Mouse (Mus musculus): ENCODE data around the gene Kcnd2. TPM values are rescaled to one million over a fixed set of nuclear protein-coding genes. Genes with fewer than 3 reads are reported as not detected.
A peak's percentile ranks its signal among the peaks of the same experiment; 100 is the strongest.

Gene Kcnd2
- polyA plus RNA-seq, 1 experiment from 2014 or later: 1.2 TPM

DNA sequence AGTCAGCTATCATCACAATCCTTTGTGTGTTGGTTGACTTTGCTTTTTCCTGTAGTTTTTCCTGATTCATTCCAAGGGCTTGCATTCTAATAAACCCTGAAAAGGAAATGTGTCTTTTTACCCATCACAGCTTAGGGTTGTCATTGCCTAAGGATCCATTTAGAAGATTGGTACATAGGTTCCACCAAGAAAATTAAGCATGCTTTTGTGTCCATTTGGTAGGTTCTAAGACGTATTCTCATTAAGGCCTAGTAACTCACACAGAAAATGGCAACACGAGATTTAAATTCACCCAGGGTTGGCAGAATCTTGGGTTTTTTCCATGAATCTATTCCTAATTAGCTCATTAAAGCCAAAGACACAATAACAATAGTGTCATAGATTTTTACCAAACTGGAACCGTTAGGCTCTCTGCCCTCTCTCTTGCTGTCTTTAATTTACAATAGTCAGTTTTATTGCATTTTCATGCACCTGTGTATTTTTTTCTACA is 477.6 kb downstream of the Kcnd2 start:
- no peak overlapping the region for H3K4me2 ChIP-seq
- H3K9ac ChIP-seq (ENCODE audit: low read length): no peak overlapping the region
- H3K9me3 ChIP-seq (ENCODE audit: control insufficient read depth, low read length): no peaks in the 10 kb centered on the region
- DNase-seq (ENCODE audit: low spot score, missing footprints) (no peak), ATAC-seq (ENCODE audit: low FRiP score) (no peak)
- no peak overlapping the region for H3K27ac ChIP-seq (ENCODE audit: low read depth, low read length)
- WGBS: 86% methylated on average over 3 of the region's 3 CpGs
- H3K4me3 ChIP-seq (ENCODE audit: low read depth, low read length): no peak overlapping the region
- no peaks in the 10 kb centered on the region for H3K27me3 ChIP-seq (ENCODE audit: control insufficient read depth, insufficient read depth, low read length)
- H3K4me1 ChIP-seq (ENCODE audit: control insufficient read depth, insufficient read depth, low read length): no peaks in the 10 kb centered on the region
- no peaks in the 10 kb centered on the region for H3K36me3 ChIP-seq (ENCODE audit: control insufficient read depth, insufficient read depth, low read length)

DNA sequence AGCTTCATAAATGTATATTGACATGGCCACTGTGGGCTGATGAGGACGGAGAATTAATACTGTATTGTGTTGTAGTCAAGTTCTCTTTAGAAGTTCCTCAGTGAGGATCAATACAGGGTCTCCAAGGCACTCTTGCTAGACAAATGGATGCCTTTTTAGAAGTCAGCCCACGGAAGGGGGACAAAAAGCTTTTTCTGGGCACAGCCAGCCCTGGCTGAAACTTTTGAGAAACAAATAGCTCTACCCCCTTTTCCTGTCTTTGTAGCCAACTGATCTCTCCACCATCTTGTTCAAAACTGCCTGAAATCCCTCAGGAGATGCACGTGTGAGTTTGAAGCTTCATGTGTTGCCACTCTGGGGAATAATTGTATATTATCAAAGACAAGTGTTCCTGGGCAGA is 482.3 kb downstream of the Kcnd2 start:
- no peaks in the 10 kb centered on the region for H3K9me3 ChIP-seq (ENCODE audit: control insufficient read depth, low read length)
- H3K4me2 ChIP-seq: no peak overlapping the region
- H3K27ac ChIP-seq (ENCODE audit: low read depth, low read length): no peak overlapping the region
- H3K9ac ChIP-seq (ENCODE audit: low read length): no peak overlapping the region
- 70% methylated on average over 3 of the region's 3 CpGs for WGBS
- H3K36me3 ChIP-seq (ENCODE audit: control insufficient read depth, insufficient read depth, low read length): no peaks in the 10 kb centered on the region
- no peaks in the 10 kb centered on the region for H3K4me1 ChIP-seq (ENCODE audit: control insufficient read depth, insufficient read depth, low read length)
- no peak for ATAC-seq (ENCODE audit: low FRiP score)
- no peaks in the 10 kb centered on the region for H3K27me3 ChIP-seq (ENCODE audit: control insufficient read depth, insufficient read depth, low read length)
- no peak overlapping the region for H3K4me3 ChIP-seq (ENCODE audit: low read depth, low read length)
- peak; percentile 39 for DNase-seq (ENCODE audit: low spot score, missing footprints)

DNA sequence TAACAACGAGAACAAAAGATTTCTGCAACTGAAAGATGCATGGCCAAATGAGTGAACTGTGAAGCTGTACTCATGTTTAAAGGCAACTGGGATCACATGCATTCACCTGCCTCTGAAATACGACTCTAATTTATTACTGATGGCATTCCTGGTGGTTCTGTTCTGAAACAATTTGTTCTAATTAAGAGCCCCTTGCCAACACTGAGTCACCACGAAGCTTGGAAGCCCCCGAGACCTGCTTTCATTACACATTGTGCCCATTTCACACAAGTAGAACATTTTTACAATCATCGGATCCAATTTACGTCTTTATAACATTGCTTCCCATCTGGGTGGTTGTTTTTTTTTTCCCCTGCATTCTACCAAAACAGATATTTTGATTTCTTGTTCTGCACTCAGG is 485.8 kb downstream of the Kcnd2 start:
- H3K9ac ChIP-seq (ENCODE audit: low read length): no peak overlapping the region
- H3K4me1 ChIP-seq (ENCODE audit: control insufficient read depth, insufficient read depth, low read length): no peaks in the 10 kb centered on the region
- no peak overlapping the region for H3K4me3 ChIP-seq (ENCODE audit: low read depth, low read length)
- H3K27me3 ChIP-seq (ENCODE audit: control insufficient read depth, insufficient read depth, low read length): no peaks in the 10 kb centered on the region
- WGBS: 83% methylated on average over 6 of the region's 6 CpGs
- no peak overlapping the region for H3K27ac ChIP-seq (ENCODE audit: low read depth, low read length)
- H3K4me2 ChIP-seq: no peak overlapping the region
- ATAC-seq (ENCODE audit: low FRiP score): no peak
- peak; percentile 37 for DNase-seq (ENCODE audit: low spot score, missing footprints)
- no peaks in the 10 kb centered on the region for H3K9me3 ChIP-seq (ENCODE audit: control insufficient read depth, low read length)
- H3K36me3 ChIP-seq (ENCODE audit: control insufficient read depth, insufficient read depth, low read length): no peaks in the 10 kb centered on the region

DNA sequence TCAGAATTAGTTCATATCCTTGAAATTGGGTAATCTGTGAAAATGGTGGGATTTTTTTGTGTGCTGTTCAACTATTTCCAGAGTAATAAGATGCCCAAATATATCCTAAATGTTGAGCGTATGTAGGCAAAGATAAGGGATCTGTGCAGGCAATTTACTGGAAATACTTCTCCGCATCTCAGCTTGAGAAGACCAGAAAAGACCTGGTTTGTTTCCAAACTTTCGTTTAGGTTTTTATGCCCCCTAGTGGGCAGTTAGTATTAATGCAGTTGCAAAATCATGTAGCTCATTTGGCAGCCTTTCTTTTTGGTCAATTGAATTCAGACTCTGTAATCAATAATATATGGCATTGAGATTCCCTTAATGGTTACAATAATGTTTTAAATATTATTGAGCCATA is 493.9 kb downstream of the Kcnd2 start:
- Histone ChIP-seq H3K27ac (ENCODE audit: low read depth, low read length) (no peak overlapping the region), H3K36me3 (ENCODE audit: control insufficient read depth, insufficient read depth, low read length) (no peaks in the 10 kb centered on the region), H3K9ac (ENCODE audit: low read length) (no peak overlapping the region), H3K4me3 (ENCODE audit: low read depth, low read length) (no peak overlapping the region), H3K27me3 (ENCODE audit: control insufficient read depth, insufficient read depth, low read length) (no peaks in the 10 kb centered on the region), H3K4me1 (ENCODE audit: control insufficient read depth, insufficient read depth, low read length) (no peaks in the 10 kb centered on the region), H3K4me2 (no peak overlapping the region), H3K9me3 (ENCODE audit: control insufficient read depth, low read length) (no peaks in the 10 kb centered on the region)
- WGBS: 29% methylated on average over 3 of the region's 3 CpGs
- ATAC-seq (ENCODE audit: low FRiP score) (no peak), DNase-seq (ENCODE audit: low spot score, missing footprints) (no peak)

DNA sequence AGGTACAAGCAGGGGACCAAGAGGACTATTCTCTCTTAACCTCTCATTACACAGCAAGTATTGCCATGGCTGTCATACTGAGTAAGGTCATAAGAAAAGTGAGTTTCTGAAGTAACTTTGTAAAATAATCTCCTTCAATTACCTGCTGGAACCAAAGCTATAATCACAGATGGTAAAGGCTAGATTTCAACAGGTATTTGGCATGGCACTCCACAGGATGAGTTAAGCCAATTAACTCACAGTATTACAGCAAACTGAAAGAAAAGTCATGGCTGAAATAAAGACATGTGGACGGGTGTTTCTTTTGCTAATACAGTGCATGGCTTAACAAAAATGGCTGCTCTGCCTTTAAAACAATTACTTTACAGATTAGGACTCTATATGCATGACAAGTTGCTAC is 503.8 kb downstream of the Kcnd2 start:
- no peak overlapping the region for H3K27ac ChIP-seq (ENCODE audit: low read depth, low read length)
- DNase-seq (ENCODE audit: low spot score, missing footprints): no peak
- no peak for ATAC-seq (ENCODE audit: low FRiP score)

DNA sequence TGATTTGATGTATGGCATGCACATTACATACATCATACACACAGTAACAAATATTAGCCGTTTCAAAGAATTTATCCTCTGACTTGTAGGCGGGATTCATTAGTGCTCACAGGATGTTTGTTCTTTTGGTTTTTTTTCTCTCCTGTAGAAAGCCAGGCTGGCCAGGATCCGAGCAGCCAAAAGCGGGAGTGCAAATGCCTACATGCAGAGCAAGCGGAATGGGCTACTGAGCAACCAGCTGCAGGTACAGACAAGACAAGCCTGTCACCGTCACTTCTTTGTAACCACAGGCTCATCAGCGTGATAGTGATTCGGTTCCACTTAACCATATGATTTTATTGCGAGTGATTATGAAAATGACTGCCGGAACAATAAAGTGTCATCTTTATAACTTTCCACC is 506.9 kb downstream of the Kcnd2 start:
- ATAC-seq (ENCODE audit: low FRiP score): no peak
- H3K36me3 ChIP-seq (ENCODE audit: control insufficient read depth, insufficient read depth, low read length): no peaks in the 10 kb centered on the region
- no peaks in the 10 kb centered on the region for H3K9me3 ChIP-seq (ENCODE audit: control insufficient read depth, low read length)
- DNase-seq (ENCODE audit: low spot score, missing footprints): no peak
- 91% methylated on average over 10 of the region's 10 CpGs for WGBS
- no peaks in the 10 kb centered on the region for H3K4me1 ChIP-seq (ENCODE audit: control insufficient read depth, insufficient read depth, low read length)
- no peaks in the 10 kb centered on the region for H3K27me3 ChIP-seq (ENCODE audit: control insufficient read depth, insufficient read depth, low read length)
- H3K4me3 ChIP-seq (ENCODE audit: low read depth, low read length): no peak overlapping the region
- H3K9ac ChIP-seq (ENCODE audit: low read length): no peak overlapping the region
- no peak overlapping the region for H3K4me2 ChIP-seq
- no peak overlapping the region for H3K27ac ChIP-seq (ENCODE audit: low read depth, low read length)

More for the DNA sequence above, 503.8 kb downstream of the Kcnd2 start:
- H3K4me3 ChIP-seq (ENCODE audit: low read depth, low read length): no peak overlapping the region
- H3K36me3 ChIP-seq (ENCODE audit: control insufficient read depth, insufficient read depth, low read length): no peaks in the 10 kb centered on the region
- H3K9ac ChIP-seq (ENCODE audit: low read length): no peak overlapping the region
- H3K4me1 ChIP-seq (ENCODE audit: control insufficient read depth, insufficient read depth, low read length): no peaks in the 10 kb centered on the region
- no peaks in the 10 kb centered on the region for H3K9me3 ChIP-seq (ENCODE audit: control insufficient read depth, low read length)
- H3K4me2 ChIP-seq: no peak overlapping the region
- 61% methylated on average over 1 of the region's 1 CpGs for WGBS
- H3K27me3 ChIP-seq (ENCODE audit: control insufficient read depth, insufficient read depth, low read length): no peaks in the 10 kb centered on the region

DNA sequence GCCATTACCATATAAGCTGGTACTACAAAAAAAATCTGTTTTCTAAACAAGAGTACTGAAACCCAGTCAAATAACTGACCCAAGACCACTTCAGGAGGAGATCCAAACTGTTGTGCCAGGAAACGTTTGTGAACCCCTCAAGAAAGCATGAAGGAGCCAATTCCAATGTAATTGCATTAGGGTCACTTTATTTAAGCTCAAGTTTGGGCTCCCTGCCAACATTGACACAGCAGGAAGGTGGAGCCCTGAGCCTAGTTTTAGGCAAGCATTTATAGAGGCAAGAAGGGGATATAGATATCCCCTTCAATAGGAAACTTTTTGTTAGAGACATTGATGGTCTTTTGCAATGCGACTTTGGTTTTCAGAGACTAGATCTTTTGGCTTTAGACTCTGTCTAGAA is 525.3 kb downstream of the Kcnd2 start:
- Histone ChIP-seq H3K4me2 (no peak overlapping the region), H3K4me3 (ENCODE audit: low read depth, low read length) (no peak overlapping the region), H3K27ac (ENCODE audit: low read depth, low read length) (no peak overlapping the region), H3K9me3 (ENCODE audit: control insufficient read depth, low read length) (no peaks in the 10 kb centered on the region), H3K4me1 (ENCODE audit: control insufficient read depth, insufficient read depth, low read length) (no peaks in the 10 kb centered on the region), H3K27me3 (ENCODE audit: control insufficient read depth, insufficient read depth, low read length) (no peaks in the 10 kb centered on the region), H3K36me3 (ENCODE audit: control insufficient read depth, insufficient read depth, low read length) (no peaks in the 10 kb centered on the region), H3K9ac (ENCODE audit: low read length) (no peak overlapping the region)
- WGBS: 67% methylated on average over 2 of the region's 2 CpGs
- ATAC-seq (ENCODE audit: low FRiP score): no peak
- no peak for DNase-seq (ENCODE audit: low spot score, missing footprints)

DNA sequence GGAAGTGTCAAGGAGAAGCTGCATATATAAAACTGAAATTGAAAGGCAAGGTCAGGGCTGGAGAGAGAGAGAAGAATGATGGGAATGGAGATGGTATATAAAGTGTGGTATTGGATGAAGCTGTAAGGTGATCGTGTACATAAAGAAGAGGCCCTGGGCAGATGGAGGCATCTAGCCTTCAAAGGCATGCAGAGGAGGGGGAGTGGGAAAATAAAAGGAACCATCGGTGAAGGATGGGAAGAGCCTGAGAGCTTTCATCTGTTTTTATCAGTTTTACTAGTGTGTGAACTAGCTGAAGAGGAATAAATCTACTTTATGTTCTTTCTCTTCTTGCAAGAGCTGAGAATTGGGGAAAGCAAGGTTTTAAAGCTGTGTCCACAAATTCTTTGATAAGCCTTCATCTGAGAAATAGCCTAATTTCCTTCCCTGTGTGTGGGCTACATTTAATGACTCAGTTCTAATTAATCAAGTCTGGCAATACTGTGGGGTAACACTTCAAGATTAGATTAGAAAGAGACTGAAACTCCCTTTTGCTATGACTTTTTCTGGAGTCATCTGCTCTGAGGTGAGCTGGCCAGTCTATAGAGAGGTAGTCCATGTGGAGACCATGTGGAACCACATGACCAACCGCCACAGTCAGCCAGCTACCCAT is 529.4 kb downstream of the Kcnd2 start:
- Histone ChIP-seq H3K4me3 (ENCODE audit: low read depth, low read length) (no peak overlapping the region), H3K4me2 (no peak overlapping the region), H3K9me3 (ENCODE audit: control insufficient read depth, low read length) (no peaks in the 10 kb centered on the region), H3K36me3 (ENCODE audit: control insufficient read depth, insufficient read depth, low read length) (no peaks in the 10 kb centered on the region), H3K27ac (ENCODE audit: low read depth, low read length) (no peak overlapping the region), H3K27me3 (ENCODE audit: control insufficient read depth, insufficient read depth, low read length) (no peaks in the 10 kb centered on the region), H3K9ac (ENCODE audit: low read length) (no peak overlapping the region), H3K4me1 (ENCODE audit: control insufficient read depth, insufficient read depth, low read length) (no peaks in the 10 kb centered on the region)
- ATAC-seq (ENCODE audit: low FRiP score) (no peak), DNase-seq (ENCODE audit: low spot score, missing footprints) (no peak)
- WGBS: 82% methylated on average over 3 of the region's 3 CpGs

DNA sequence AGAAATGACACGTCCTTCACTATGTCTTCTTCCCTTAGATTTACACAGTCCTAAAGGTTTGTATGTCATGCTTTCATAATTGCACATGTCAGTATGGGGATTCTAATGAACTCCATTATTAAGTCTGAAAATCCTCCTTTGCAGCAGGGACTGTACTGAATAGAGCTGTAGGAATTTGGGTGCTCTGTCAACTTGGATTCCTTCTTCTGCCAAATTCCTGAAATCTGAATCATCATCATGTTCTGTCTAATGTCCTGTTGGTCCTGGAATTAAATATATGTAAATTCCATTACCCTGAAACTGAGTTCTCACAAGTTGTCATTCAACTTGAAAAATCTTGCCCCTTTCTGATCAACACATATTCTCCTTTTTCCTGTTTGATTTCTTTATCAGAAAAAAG is 532.2 kb downstream of the Kcnd2 start:
- no peak overlapping the region for H3K4me3 ChIP-seq (ENCODE audit: low read depth, low read length)
- DNase-seq (ENCODE audit: low spot score, missing footprints) (no peak), ATAC-seq (ENCODE audit: low FRiP score) (no peak)
- no peaks in the 10 kb centered on the region for H3K27me3 ChIP-seq (ENCODE audit: control insufficient read depth, insufficient read depth, low read length)
- WGBS: 87% methylated on average over 1 of the region's 1 CpGs
- H3K9me3 ChIP-seq (ENCODE audit: control insufficient read depth, low read length): no peaks in the 10 kb centered on the region
- H3K27ac ChIP-seq (ENCODE audit: low read depth, low read length): no peak overlapping the region
- no peak overlapping the region for H3K4me2 ChIP-seq
- H3K4me1 ChIP-seq (ENCODE audit: control insufficient read depth, insufficient read depth, low read length): no peaks in the 10 kb centered on the region
- H3K9ac ChIP-seq (ENCODE audit: low read length): no peak overlapping the region
- no peaks in the 10 kb centered on the region for H3K36me3 ChIP-seq (ENCODE audit: control insufficient read depth, insufficient read depth, low read length)
